Mouse (Mus musculus) heart, adult 2 months (tissue): ENCODE results near the gene Kif24.

Source experiments
- CTCF ChIP-seq: fragments of 200-600 bp; IDR thresholded peaks from 2 replicates; pipeline ENCODE4 v1.8.1; 2022; ENCODE audit warnings: antibody characterized with exemption, mild to moderate bottlenecking, moderate library complexity
- POLR2A ChIP-seq: fragments of 200-500 bp; IDR thresholded peaks from 2 replicates; pipeline ENCODE4 v1.6.1; 2011; ENCODE audit warnings: mild to moderate bottlenecking, low read depth, low read length, control low read depth; ENCODE audit not compliant: insufficient read depth

DNA sequence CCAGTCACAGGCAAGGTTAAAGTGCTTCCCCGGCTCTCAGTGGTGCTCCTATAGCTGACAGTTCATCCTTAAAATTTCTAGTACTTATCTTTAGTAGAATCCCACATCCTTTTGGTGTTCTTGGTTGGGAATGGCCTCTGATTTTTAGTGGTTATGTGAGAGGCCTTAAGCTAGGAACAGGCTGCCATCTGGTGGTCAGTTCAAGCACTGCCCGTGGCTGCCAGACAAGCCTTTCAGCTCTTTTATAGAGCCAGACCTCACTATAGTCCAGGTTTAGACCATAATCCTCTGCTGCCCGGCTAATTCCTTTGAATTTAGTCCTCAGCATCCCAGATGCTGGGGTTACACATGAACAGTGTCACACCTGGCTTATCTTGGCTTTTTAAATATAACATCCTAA, 74.6 kb downstream of the Kif24 start:
- TF ChIP-seq POLR2A (no peak), CTCF (no peak; the same call in 1 of the 2 replicates)
